Comparison of ENCODE assay signal across 8 mouse cellular contexts in the genomic region with DNA sequence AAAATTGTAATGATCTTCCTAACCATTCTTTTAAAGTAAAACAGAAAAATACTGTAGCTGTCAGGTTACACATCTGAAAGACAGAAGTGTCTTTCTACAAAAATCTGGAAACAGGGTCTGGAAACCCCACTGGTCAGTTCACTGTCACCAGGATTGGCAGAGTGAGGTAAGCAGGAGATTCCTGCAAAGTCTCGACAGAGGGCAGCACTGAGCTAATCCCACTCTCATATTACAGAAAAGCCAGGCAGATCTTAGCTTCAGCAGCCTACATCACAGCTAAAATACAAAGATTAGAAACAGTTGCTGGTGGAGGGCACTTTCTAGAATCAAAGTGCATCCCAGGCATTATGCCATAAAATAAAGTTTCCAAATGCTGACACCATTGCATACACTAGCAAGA. TPM values are rescaled to one million over a fixed set of nuclear protein-coding genes. Genes with fewer than 3 reads are reported as not detected.
DNase-seq lines count a peak whose midpoint lies in the region; ATAC-seq and TF ChIP-seq lines count a peak whose summit lies in the region.

No protein-coding gene starts in this region.

- TF ChIP-seq EP300 in heart, adult 2 months (IDR thresholded peaks at IDR 0.05; ENCODE audit: insufficient read depth, low read depth, low read length) = no peak

- no peak overlapping the region for H3K27ac ChIP-seq in heart, adult 2 months
- H3K27ac ChIP-seq in heart, embryonic 10.5 days = no peak overlapping the region
- H3K27ac ChIP-seq in cortical plate, adult 2 months (ENCODE audit: insufficient read depth, low read length) = no peak overlapping the region
- H3K27ac ChIP-seq in kidney, postnatal 0 days = no peak overlapping the region

- WGBS in heart, adult 2 months = 0% methylated on average over 1 of the region's 1 CpGs
- 0% methylated on average over 1 of the region's 1 CpGs for WGBS in heart, embryonic 10.5 days
- 0% methylated on average over 1 of the region's 1 CpGs for WGBS in kidney, postnatal 0 days

- no peaks in the 10 kb centered on the region for H3K9me3 ChIP-seq in heart, embryonic 10.5 days
- H3K9me3 ChIP-seq in kidney, postnatal 0 days (replicated peaks; ENCODE audit: low read length) = no peaks in the 10 kb centered on the region

- peak; percentile 12 to 25 for DNase-seq in heart, adult 2 months
- DNase-seq in heart, embryonic 10.5 days (ENCODE audit: low spot score) = no peak
- DNase-seq in A20 (ENCODE audit: low read depth, low spot score) (peak; percentile 61), adipocyte (ENCODE audit: low spot score) (peak; percentile 77)
- peak; percentile 83 for DNase-seq in kidney, postnatal 0 days (ENCODE audit: low spot score)
- peak; percentile 60 for DNase-seq in lung, postnatal 10 days
- DNase-seq in spleen, postnatal 36 days (ENCODE audit: low spot score in 2 of 2) = peak; percentile 1 to 8

- no peaks in the 10 kb centered on the region for H3K36me3 ChIP-seq in heart, adult 2 months (ENCODE audit: control insufficient read depth, insufficient read depth, low read length)
- no peaks in the 10 kb centered on the region for H3K36me3 ChIP-seq in heart, embryonic 10.5 days
- H3K36me3 ChIP-seq in kidney, postnatal 0 days (ENCODE audit: insufficient read depth, low read length) = no peaks in the 10 kb centered on the region

- H3K4me1 ChIP-seq in heart, adult 2 months (ENCODE audit: control insufficient read depth, insufficient read depth, low read length) = no peaks in the 10 kb centered on the region
- no peaks in the 10 kb centered on the region for H3K4me1 ChIP-seq in heart, embryonic 10.5 days
- no peaks in the 10 kb centered on the region for H3K4me1 ChIP-seq in cortical plate, adult 2 months (ENCODE audit: control insufficient read depth, insufficient read depth, low read length)
- H3K4me1 ChIP-seq in kidney, postnatal 0 days (replicated peaks; ENCODE audit: insufficient read depth, low read length) = no peaks in the 10 kb centered on the region

- H3K4me2 ChIP-seq in kidney, postnatal 0 days (ENCODE audit: low read length) = no peak overlapping the region

- peak; percentile 85 for TF ChIP-seq CTCF in heart, adult 2 months (IDR thresholded peaks at IDR 0.05)
- peak; percentile 68 for TF ChIP-seq CTCF in cortical plate, adult 2 months (IDR thresholded peaks at IDR 0.05; ENCODE audit: extremely low read depth, insufficient read depth, low read length)
- peak; percentile 78 for TF ChIP-seq CTCF in kidney, postnatal 0 days (IDR thresholded peaks at IDR 0.05; ENCODE audit: low read depth)

- no peaks in the 10 kb centered on the region for H3K27me3 ChIP-seq in heart, adult 2 months (ENCODE audit: control insufficient read depth, insufficient read depth, low read length)
- H3K27me3 ChIP-seq in heart, embryonic 10.5 days (ENCODE audit: insufficient read depth, poor library complexity, severe bottlenecking) = no peaks in the 10 kb centered on the region
- no peaks in the 10 kb centered on the region for H3K27me3 ChIP-seq in kidney, postnatal 0 days (ENCODE audit: insufficient read depth, low read length)

- intact Hi-C loops in heart, adult 2 months (cut with DNase I) = no loop called here

- no peak for ATAC-seq in kidney, postnatal 0 days (replicated peaks; ENCODE audit: low FRiP score, low read depth)

- H3K9ac ChIP-seq in heart, adult 2 months (ENCODE audit: low read depth, low read length) = no peak overlapping the region
- no peak overlapping the region for H3K9ac ChIP-seq in kidney, postnatal 0 days (ENCODE audit: low read depth, low read length)

- H3K79me2 ChIP-seq in heart, adult 2 months (replicated peaks; ENCODE audit: control insufficient read depth, insufficient read depth, low read length) = no peaks in the 10 kb centered on the region

- no peak overlapping the region for H3K4me3 ChIP-seq in heart, adult 2 months
- H3K4me3 ChIP-seq in heart, embryonic 10.5 days = no peak overlapping the region
- H3K4me3 ChIP-seq in cortical plate, adult 2 months (ENCODE audit: insufficient read depth, low read length) = no peak overlapping the region
- no peak overlapping the region for H3K4me3 ChIP-seq in kidney, postnatal 0 days (replicated peaks; ENCODE audit: low read depth, low read length)

- no peak for TF ChIP-seq POLR2A in heart, adult 2 months (IDR thresholded peaks at IDR 0.05; ENCODE audit: insufficient read depth, low read depth, low read length)
- no peak for TF ChIP-seq POLR2A in cortical plate, adult 2 months (IDR thresholded peaks at IDR 0.05; ENCODE audit: extremely low read depth, insufficient read depth, low read length)

RNA-seq across cellular contexts. Expression of a gene that starts 19.0 kb away (rescaled TPM):
- total RNA-seq in heart, adult 2 months (2021) = 10 to 100 TPM; 32.9 to 38.4 TPM
- polyA plus RNA-seq in heart, adult 2 months (2012; rRNA removed) = 20.0 and 39.6 TPM in 2 replicates
- 39.8 and 49.9 TPM in 2 replicates for polyA plus RNA-seq in heart, embryonic 10.5 days (2016; fragmentation: Nextera tagmentation; extraction: Ambion mirVana)
- 43.1 and 45.5 TPM in 2 replicates for polyA plus RNA-seq in cortical plate, adult 2 months (2012; rRNA removed)
- polyA plus RNA-seq in kidney, postnatal 0 days (2015; fragmentation: Nextera tagmentation; extraction: Ambion mirVana) = 53.4 and 57.3 TPM in 2 replicates

RNA-seq across cellular contexts. Expression of a gene that starts 38.1 kb away (rescaled TPM):
- 10 to 100 TPM; 21.0 to 21.4 TPM for total RNA-seq in heart, adult 2 months (2021)
- 14.4 and 29.1 TPM in 2 replicates for polyA plus RNA-seq in heart, adult 2 months (2012; rRNA removed)
- 40.0 and 46.3 TPM in 2 replicates for polyA plus RNA-seq in heart, embryonic 10.5 days (2016; fragmentation: Nextera tagmentation; extraction: Ambion mirVana)
- 38.5 and 40.7 TPM in 2 replicates for polyA plus RNA-seq in cortical plate, adult 2 months (2012; rRNA removed)
- 31.7 and 34.2 TPM in 2 replicates for polyA plus RNA-seq in kidney, postnatal 0 days (2015; fragmentation: Nextera tagmentation; extraction: Ambion mirVana)
